Mouse (Mus musculus) skeletal muscle tissue, postnatal 0 days (tissue): ENCODE data around the gene Luc7l. TPM values are rescaled to one million over a fixed set of nuclear protein-coding genes. Genes with fewer than 3 reads are reported as not detected.

Experiments used
- polyA plus RNA-seq: library from polyadenylated mRNA; unstranded; fragments of >200 nt; fragmentation: Nextera tagmentation; extraction: Ambion mirVana; gene quantifications from 2 replicates; pipeline ENCODE4 v1.2.1, GENCODE M21; 2015

The Luc7l gene
- 34.2 and 37.7 TPM in 2 replicates for polyA plus RNA-seq

DNA sequence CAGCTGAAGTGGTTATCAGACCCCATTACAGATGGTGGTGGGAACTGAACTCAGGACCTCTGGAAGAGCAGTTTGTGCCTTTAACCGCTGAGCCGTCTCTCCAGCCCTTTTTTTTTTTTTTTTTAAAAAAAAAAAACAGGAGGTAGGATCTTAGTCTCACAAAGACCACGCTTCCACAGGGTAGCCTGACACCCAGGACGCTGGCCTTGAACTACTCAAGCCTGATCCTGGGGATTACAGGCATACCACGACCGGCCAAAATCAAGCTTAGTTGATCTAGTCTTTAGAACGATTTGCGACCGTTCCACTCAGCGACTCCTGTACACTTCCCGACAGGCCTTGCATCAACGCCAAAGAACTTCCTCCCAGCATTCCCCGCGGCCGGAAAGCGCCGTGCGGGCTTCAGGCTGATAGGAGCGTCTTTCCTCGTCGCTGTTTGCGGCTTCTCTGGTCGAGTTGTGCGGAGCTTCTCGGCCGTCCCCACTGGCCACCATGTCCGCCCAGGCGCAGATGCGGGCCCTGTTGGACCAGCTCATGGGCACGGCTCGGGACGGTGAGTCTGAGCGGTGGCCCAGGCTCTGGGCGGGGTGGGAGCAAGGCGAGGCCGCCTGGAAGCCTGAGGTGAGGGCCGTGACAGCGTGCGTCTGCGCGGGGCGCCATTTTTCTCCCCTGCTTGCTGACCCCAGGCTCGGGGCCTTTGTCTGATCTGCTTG lies at the start of gene Luc7l:
Luc7l (plus strand) TSS at position 358 of the 713 bp plus-strand sequence.

DNA sequence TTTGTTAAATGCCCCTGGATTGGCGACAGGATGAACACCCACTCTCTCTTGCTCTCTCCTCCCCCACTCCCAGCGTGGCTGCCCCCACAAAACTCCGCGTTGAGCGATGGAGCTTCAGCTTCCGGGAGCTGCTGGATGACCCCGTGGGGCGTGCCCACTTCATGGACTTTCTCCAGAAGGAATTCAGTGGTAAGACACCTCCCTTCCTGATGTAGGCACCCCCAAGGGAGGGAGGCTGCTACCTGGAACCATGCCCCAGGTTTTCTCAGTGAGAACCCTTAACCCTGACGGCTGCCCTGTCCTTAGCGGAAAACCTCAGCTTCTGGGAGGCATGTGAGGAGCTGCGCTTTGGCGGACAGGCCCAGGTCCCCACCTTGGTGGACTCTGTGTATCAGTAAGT lies 45.0 kb upstream of the Luc7l start, which contains the start of gene Arhgdig:
Arhgdig (minus strand) TSS at position 101 of the 400 bp plus-strand sequence.

DNA sequence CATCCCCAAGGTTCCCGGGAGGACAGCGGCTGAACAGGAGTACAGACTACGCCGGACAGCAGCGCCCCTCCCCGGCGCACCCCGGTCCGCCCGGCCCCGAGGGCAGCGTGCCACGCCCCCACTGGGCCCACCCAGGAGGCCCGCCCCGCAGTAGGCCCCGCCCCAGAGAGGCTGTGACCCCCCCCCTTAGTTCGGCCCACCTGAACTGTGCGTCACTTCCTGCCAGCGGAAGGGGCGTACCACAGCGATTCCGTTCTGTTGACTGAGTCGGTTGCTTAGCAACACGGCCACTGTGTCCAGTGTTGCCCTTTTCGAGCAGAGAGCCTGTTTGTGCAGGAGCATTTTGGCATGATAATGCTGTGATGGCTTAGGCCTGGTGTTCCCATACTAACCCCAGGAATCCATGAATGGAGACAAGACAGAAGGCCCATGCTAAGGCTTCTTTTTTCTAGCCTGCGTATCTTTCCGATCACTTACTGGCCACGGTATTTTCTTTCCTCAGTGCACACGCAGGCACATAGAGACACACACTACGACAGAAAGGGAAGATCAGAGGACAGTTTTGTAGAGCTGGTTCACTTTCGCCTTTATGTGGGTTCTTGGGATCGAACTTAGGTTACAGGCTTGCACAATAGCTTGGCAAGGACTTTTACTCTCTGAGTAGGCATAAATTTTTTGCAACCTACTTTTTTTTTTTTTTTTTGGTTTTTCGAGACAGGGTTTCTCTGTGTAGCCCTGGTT lies 8.4 kb upstream of the Luc7l start, which contains the start of gene Fam234a:
Fam234a (minus strand) TSS at position 142 of the 741 bp plus-strand sequence.

Other genes with a start within 250 kb of the Luc7l start
- gene Rab11fip3, start 183.3 kb upstream of the Luc7l start, polyA plus RNA-seq = 9.0 and 10.9 TPM in 2 replicates
- gene Decr2, start 162.6 kb upstream of the Luc7l start, polyA plus RNA-seq = 18.5 and 22.5 TPM in 2 replicates
- gene Nme4, start 157.3 kb upstream of the Luc7l start, polyA plus RNA-seq = 28.8 and 36.8 TPM in 2 replicates
- gene Tmem8, start 139.6 kb upstream of the Luc7l start, polyA plus RNA-seq = 1.8 and 2.0 TPM in 2 replicates
- 122 and 126 TPM in 2 replicates for gene Mrpl28, start 129.4 kb upstream of the Luc7l start, polyA plus RNA-seq
- 6.8 and 6.9 TPM in 2 replicates for gene Axin1, start 114.2 kb upstream of the Luc7l start, polyA plus RNA-seq
- gene Pdia2, start 53.8 kb upstream of the Luc7l start, polyA plus RNA-seq = not detected in 2 replicates
- gene Rgs11, start 49.9 kb upstream of the Luc7l start, polyA plus RNA-seq = 0.45 and 0.77 TPM in 2 replicates
- 6.3 and 7.5 TPM in 2 replicates for gene Arhgdig, start 45.1 kb upstream of the Luc7l start, polyA plus RNA-seq
- 37.9 and 47.9 TPM in 2 replicates for gene Fam234a, start 8.7 kb upstream of the Luc7l start, polyA plus RNA-seq
- gene Neurl1b, start 161.9 kb downstream of the Luc7l start, polyA plus RNA-seq = 0.57 and 0.58 TPM in 2 replicates